Mouse (Mus musculus) v-Abl transformed pro-B cells (cell line): ENCODE results near the gene Naif1.

Experiments
- in situ Hi-C, 2 experiments: fragments of 400-800 bp; cut with MboI; formaldehyde crosslinking; loops; one replicate each; pipeline ENCODE4 v1.15.1; 2025; ENCODE audit not compliant: unreplicated experiment in 2 of 2

Naif1 gene

GRCm38 (mm10) chr2:32449761-32450754, at the start of gene Naif1:
Gene Naif1 (plus strand): TSS chr2:32450457.
- in situ Hi-C loops = no loop called here

GRCm38 (mm10) chr2:32404663-32405062, 45.6 kb upstream of the Naif1 start:
- in situ Hi-C loops = loop anchor here (5.0 kb wide), 2 partner anchors 83 to 158 kb away; no protein-coding TSS in a partner anchor

GRCm38 (mm10) chr2:32407144-32407824, 43.0 kb upstream of the Naif1 start:
- in situ Hi-C loops = no loop called here

- in situ Hi-C loops = no loop called here
Measured at GRCm38 (mm10) chr2:32408429-32409424, 41.5 kb upstream of the Naif1 start.

- in situ Hi-C loops = no loop called here
Measured at GRCm38 (mm10) chr2:32411407-32411806, 38.9 kb upstream of the Naif1 start.

- in situ Hi-C loops = no loop called here
Measured at GRCm38 (mm10) chr2:32412742-32413531, 37.3 kb upstream of the Naif1 start.

GRCm38 (mm10) chr2:32413936-32414335, 36.3 kb upstream of the Naif1 start:
- in situ Hi-C loops = no loop called here

- in situ Hi-C loops = no loop called here
Measured at GRCm38 (mm10) chr2:32415801-32416200, 34.5 kb upstream of the Naif1 start.

GRCm38 (mm10) chr2:32416556-32416955, 33.7 kb upstream of the Naif1 start:
- in situ Hi-C loops = no loop called here

GRCm38 (mm10) chr2:32417486-32417885, 32.8 kb upstream of the Naif1 start:
- in situ Hi-C loops = no loop called here

GRCm38 (mm10) chr2:32418430-32419151, 31.7 kb upstream of the Naif1 start:
- in situ Hi-C loops = no loop called here

- in situ Hi-C loops = no loop called here
Measured at GRCm38 (mm10) chr2:32419359-32419758, 30.9 kb upstream of the Naif1 start.

- in situ Hi-C loops = no loop called here
Measured at GRCm38 (mm10) chr2:32420066-32420608, 30.1 kb upstream of the Naif1 start.

- in situ Hi-C loops = no loop called here
Measured at GRCm38 (mm10) chr2:32420647-32421046, 29.6 kb upstream of the Naif1 start.

GRCm38 (mm10) chr2:32421851-32422251, 28.4 kb upstream of the Naif1 start:
- in situ Hi-C loops = no loop called here

- in situ Hi-C loops = no loop called here
Measured at GRCm38 (mm10) chr2:32423481-32424331, 26.6 kb upstream of the Naif1 start.

- in situ Hi-C loops = no loop called here
Measured at GRCm38 (mm10) chr2:32424796-32425195, 25.5 kb upstream of the Naif1 start.

GRCm38 (mm10) chr2:32425568-32425967, 24.7 kb upstream of the Naif1 start:
- in situ Hi-C loops = no loop called here
